Mouse (Mus musculus): ENCODE data around the gene Ube2q1. TPM values are rescaled to one million over a fixed set of nuclear protein-coding genes. Genes with fewer than 3 reads are reported as not detected.

The Ube2q1 gene
- total RNA-seq, 2 experiments from 2014 or later, result 92.5 to 98.1 TPM

DNA sequence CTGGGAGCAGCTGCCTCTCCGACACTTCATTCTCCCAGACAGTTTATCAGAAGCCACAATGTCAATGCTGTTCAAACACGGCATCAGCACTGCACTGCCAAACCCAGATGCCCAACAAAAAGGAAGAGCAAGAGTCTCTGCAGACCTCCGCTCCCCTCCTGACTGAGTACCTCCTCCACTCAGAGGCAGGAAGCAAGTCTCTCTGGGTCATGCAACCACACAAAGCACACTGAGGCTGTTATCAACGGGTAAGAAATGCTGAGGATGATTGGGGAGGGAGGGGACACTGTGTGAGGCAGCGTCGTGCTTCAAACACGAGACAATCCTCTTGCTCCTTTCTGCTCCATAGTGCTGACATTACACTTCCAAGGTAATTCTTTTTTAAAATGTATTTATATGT is 46.5 kb downstream of the Ube2q1 start:
- 0 out of 2 replicates have a peak, but pooled peaks have one; percentile 26 for ATAC-seq (replicated peaks; ENCODE audit: poor library complexity)

GRCm38 (mm10) chr3:89820311-89821095 is 47.1 kb downstream of the Ube2q1 start:
- ATAC-seq (replicated peaks; ENCODE audit: poor library complexity), result no peak

- no peak for ATAC-seq (replicated peaks; ENCODE audit: poor library complexity)
Measured at GRCm38 (mm10) chr3:89821096-89821513, 47.7 kb downstream of the Ube2q1 start.

DNA sequence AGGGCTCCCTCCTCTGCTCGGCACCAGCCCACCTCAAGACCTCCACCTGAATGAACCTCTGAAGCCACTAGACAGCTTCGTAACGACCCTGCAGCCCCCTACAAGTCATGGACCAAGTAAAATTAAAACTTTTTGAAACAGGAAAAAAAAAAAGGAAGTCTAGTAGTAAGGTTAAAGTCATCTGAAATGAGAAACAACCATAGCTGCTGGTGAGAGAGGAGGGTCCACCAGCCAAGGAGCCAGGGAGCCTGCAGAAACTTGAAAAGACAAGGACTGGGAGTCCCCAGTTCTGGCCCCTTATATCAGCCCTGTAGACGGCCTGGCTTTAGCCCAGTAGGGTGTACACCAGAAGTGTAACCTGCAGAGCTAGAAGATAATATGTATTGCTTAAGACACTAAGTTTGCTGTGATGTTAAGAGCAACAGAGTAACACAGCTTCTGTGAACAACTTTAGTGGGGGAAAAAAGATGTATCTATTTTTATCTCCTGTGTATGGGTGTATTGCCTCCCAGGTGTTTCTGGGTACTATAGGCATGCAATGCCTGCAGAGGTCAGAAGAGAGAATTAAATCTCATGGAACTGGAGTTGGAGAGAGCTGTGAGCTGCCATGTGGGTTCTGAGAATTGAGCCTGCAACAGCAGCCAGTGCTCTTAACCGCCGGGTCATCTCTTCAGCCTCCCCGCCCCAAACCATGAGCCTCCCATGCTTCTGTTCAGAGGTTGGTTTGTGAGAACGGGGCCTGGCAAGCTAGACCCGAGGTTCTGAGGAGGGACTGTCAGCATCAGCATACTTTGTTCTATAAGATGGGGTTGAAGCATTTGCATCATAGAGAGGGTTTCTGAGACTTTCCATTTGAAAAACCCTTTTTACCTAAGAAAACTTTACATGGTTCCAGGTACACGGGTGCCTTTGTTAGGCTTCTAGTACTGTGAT is 48.4 kb downstream of the Ube2q1 start:
- 0 out of 2 replicates have a peak, but pooled peaks have one; percentile 14 for ATAC-seq (replicated peaks; ENCODE audit: poor library complexity)

DNA sequence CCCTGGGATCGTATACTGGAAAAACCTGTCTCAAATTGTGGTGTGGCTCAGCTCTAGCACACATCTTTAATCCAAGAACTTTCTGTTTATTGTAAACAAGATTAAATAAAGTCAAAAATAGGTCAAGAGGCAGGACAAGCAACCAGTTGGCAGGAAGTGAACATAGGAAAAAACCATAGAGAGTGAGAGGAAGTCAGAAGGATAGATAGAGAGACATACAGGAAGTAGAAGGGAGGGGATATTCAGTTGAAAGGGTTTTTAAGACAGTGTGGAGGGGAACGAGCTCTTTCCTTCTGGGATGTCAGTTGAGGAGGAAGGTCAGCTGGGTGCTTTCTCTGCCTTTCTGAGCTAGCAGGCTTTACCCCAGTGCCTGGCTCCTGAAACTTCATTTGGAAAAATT is 50.2 kb downstream of the Ube2q1 start:
- ATAC-seq (replicated peaks; ENCODE audit: poor library complexity), result no peak

DNA sequence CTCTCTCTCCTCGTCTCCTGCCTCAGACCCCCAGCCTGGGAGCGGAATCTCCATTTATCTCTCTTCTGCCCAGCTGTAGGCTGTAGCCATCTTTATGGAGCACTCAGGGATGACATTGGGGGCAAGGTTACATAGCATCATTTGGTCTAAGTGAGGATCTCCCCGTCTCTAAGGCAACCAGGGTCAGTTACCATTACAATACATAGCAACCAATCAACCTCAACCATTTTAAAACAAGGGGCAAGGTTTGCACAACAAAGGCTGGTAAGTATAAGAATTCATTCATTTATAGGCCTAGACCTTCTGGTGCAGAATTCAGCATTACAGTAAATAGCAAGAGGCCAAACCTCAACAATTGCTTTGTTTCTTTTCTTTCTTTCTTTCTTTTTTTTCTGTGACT is 52.9 kb downstream of the Ube2q1 start:
- ATAC-seq (replicated peaks; ENCODE audit: poor library complexity), result no peak

DNA sequence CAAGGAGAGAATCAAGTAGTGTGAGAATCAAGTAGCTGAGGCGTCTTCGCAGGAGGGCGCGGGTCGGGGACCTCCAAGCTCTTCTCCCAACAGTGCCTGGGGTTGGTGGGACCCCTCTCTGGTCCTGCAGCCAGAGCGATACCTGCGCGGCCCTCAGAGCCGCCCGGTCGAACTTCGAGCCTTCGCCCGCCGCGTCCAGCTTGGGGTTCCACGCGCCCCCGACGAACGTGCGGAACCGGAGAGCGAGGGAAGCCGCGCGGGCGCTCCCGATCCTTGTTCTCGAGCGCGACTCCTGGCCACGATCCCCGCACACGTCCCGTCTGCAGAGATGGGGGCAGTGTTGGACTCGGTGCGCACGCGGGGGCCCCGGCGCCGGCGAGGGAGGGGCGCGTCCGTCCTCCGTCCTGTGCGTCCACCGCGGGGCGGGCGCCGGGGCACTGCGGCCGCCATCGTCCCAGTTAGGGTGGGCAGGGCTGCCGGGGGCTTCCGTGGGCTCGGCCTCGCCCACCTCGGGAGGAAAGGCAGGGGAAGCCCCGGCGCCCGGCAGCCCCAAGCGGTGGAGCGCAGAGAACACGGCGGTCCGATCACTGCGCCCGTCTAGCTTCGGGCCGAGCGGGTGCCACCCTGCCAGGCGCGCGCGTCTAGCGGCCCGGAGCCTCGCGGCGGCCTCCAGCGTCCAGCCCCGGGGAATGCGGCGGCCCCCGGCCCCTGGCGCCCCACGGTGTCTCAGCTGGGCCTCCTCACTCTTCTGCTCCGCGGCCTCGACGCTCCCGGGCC is 57.6 kb downstream of the Ube2q1 start, which contains the start of gene She:
TSS of gene She (plus strand) at position 556 of the 777 bp plus-strand sequence.
- no peak for ATAC-seq (replicated peaks; ENCODE audit: poor library complexity)

Other genes with a start within 250 kb of the Ube2q1 start
- 20.4 and 23.7 TPM in 2 replicates for gene Adar, start 58.6 kb upstream of the Ube2q1 start, total RNA-seq (2015)
- gene Adar, start 58.6 kb upstream of the Ube2q1 start, total RNA-seq (2017), result 23.2 and 29.9 TPM in 2 replicates
- 0.22 and 0.71 TPM in 2 replicates for gene Chrnb2, start 9.0 kb upstream of the Ube2q1 start, total RNA-seq (2015)
- gene Chrnb2, start 9.0 kb upstream of the Ube2q1 start, total RNA-seq (2017), result 0.30 and 0.37 TPM in 2 replicates
- gene She, start 57.8 kb downstream of the Ube2q1 start, total RNA-seq (2015), result 0.12 TPM in 1 of 2 replicates, not detected in the other
- gene She, start 57.8 kb downstream of the Ube2q1 start, total RNA-seq (2017), result not detected in 2 replicates
- 39.5 and 43.6 TPM in 2 replicates for gene Il6ra, start 139.6 kb downstream of the Ube2q1 start, total RNA-seq (2015)
- 12.5 and 15.5 TPM in 2 replicates for gene Il6ra, start 139.6 kb downstream of the Ube2q1 start, total RNA-seq (2017)
- gene Atp8b2, start 189.9 kb downstream of the Ube2q1 start, total RNA-seq (2015), result 7.3 and 8.6 TPM in 2 replicates
- 25.7 and 28.5 TPM in 2 replicates for gene Atp8b2, start 189.9 kb downstream of the Ube2q1 start, total RNA-seq (2017)
- gene Hax1, start 225.2 kb downstream of the Ube2q1 start, total RNA-seq (2015), result 145 and 177 TPM in 2 replicates
- gene Hax1, start 225.2 kb downstream of the Ube2q1 start, total RNA-seq (2017), result 81.7 and 92.1 TPM in 2 replicates

Measured in megakaryocyte progenitor cell, adult 5-6 weeks (primary cell).